7 mouse cellular contexts compared by ENCODE assay signal in the genomic region with DNA sequence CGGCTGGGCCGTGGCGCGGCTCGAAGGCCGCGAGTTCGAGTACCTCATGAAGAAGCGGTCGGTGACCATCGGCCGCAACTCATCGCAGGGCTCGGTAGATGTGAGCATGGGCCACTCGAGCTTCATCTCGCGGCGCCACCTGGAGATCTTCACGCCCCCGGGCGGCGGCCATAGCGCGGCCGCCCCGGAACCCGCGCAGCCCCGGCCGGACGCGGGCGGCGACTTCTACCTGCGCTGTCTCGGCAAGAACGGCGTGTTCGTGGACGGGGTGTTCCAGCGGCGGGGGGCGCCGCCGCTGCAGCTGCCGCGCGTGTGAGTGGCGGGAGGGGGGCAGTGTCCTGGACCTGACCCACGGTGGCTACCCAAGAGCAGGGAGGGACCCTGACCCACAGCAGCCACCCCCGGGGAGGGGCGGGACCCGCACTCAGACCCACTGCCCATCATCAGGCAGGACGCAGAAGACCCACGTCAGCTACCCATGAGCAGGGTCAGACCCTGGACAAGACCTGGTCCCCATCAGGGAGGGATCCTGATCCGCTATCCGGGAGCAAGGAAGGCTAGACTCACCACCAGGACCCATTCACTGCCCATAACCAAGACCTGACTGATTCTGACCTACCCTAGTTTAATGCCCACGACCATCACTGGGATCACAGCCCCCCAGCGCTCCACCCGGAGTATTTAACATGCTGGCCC. TPM values are rescaled to one million over a fixed set of nuclear protein-coding genes. Genes with fewer than 3 reads are reported as not detected.
A peak's percentile ranks its signal among the peaks of the same experiment; 100 is the strongest.
DNase-seq lines count a peak whose midpoint lies in the region; ATAC-seq and TF ChIP-seq lines count a peak whose summit lies in the region.

No protein-coding gene starts in this region.

- peak; percentile 10 for ATAC-seq in Patski
- 0 out of 2 replicates have a peak, but pooled peaks have one; percentile 11 for ATAC-seq in hindbrain, embryonic 16.5 days
- peak; percentile 18 for ATAC-seq in midbrain, embryonic 14.5 days (ENCODE audit: low FRiP score, low TSS enrichment)

- TF ChIP-seq CTCF in Patski (IDR thresholded peaks at IDR 0.05), result no peak

- CTCF ChIA-PET in Patski (lab: Charles Lee), result no interaction called here

- H3K4me3 ChIP-seq in hindbrain, embryonic 16.5 days (ENCODE audit: low read length), result peak overlapping the region; percentile 89
- peak overlapping the region; percentile 95 for H3K4me3 ChIP-seq in midbrain, embryonic 14.5 days (replicated peaks; ENCODE audit: low read depth, low read length)

- H3K4me2 ChIP-seq in hindbrain, embryonic 16.5 days (ENCODE audit: low read length), result peak overlapping the region; percentile 91
- H3K4me2 ChIP-seq in midbrain, embryonic 14.5 days (ENCODE audit: low read length), result peak overlapping the region; percentile 94

- peaks cover 18% of the 10 kb centered on the region for H3K4me1 ChIP-seq in hindbrain, embryonic 16.5 days (ENCODE audit: control insufficient read depth, insufficient read depth, low read depth, low read length)
- peaks cover 26% of the 10 kb centered on the region for H3K4me1 ChIP-seq in midbrain, embryonic 14.5 days (ENCODE audit: control insufficient read depth, insufficient read depth, low read length)

- DNase-seq in Patski (ENCODE audit: low read depth, low spot score) (no peak), liver (peak; percentile 46)
- DNase-seq in cerebellum, adult 9-10 months, result peak; percentile 51
- peak; percentile 17 for DNase-seq in forelimb bud, embryonic 11.5 days (ENCODE audit: low read depth, low spot score)
- peak; percentile 51 for DNase-seq in midbrain, embryonic 14.5 days
- peak; percentile 8 to 32 for DNase-seq in spleen, postnatal 36 days (ENCODE audit: low spot score in 2 of 2)

- POLR2A ChIA-PET in Patski (lab: Charles Lee), result interaction anchor here (0.6 to 1.4 kb wide), 4 partner anchors 8 to 228 kb away, joined by 3 to 4 read pairs (median 3); no protein-coding TSS in a partner anchor

- in situ Hi-C loops in Patski (cut with MboI; ENCODE audit: low pct_unique_long_range_greater_than_20kb), result no loop called here

- no peaks in the 10 kb centered on the region for H3K9me3 ChIP-seq in hindbrain, embryonic 16.5 days (ENCODE audit: control insufficient read depth, low read length)
- H3K9me3 ChIP-seq in midbrain, embryonic 14.5 days (ENCODE audit: control insufficient read depth, low read length), result no peaks in the 10 kb centered on the region

- under 1% methylated on average over 56 of the region's 60 CpGs for WGBS in hindbrain, embryonic 16.5 days
- under 1% methylated on average over 51 of the region's 60 CpGs for WGBS in midbrain, embryonic 14.5 days

- peak overlapping the region; percentile 86 for H3K27ac ChIP-seq in hindbrain, embryonic 16.5 days (ENCODE audit: low read depth, low read length)
- peak overlapping the region; percentile 95 for H3K27ac ChIP-seq in midbrain, embryonic 14.5 days (replicated peaks; ENCODE audit: low read depth, low read length)

- peak overlapping the region; percentile 98 for H3K9ac ChIP-seq in hindbrain, embryonic 16.5 days (ENCODE audit: low read depth, low read length)
- peak overlapping the region; percentile 94 for H3K9ac ChIP-seq in midbrain, embryonic 14.5 days (replicated peaks; ENCODE audit: low read length)

- peaks cover 5% of the 10 kb centered on the region; the same call in 1 of the 2 replicates for H3K36me3 ChIP-seq in hindbrain, embryonic 16.5 days (ENCODE audit: control insufficient read depth, insufficient read depth, low read length)
- H3K36me3 ChIP-seq in midbrain, embryonic 14.5 days (ENCODE audit: control insufficient read depth, insufficient read depth, low read length), result peaks cover 36% of the 10 kb centered on the region

- no peaks in the 10 kb centered on the region for H3K27me3 ChIP-seq in Patski
- no peaks in the 10 kb centered on the region for H3K27me3 ChIP-seq in hindbrain, embryonic 16.5 days (replicated peaks; ENCODE audit: control insufficient read depth, insufficient read depth, low read length)
- H3K27me3 ChIP-seq in midbrain, embryonic 14.5 days (ENCODE audit: control insufficient read depth, insufficient read depth, low read length), result no peaks in the 10 kb centered on the region

RNA-seq across cellular contexts. Expression of a gene that starts 0.6 kb away (rescaled TPM):
- polyA plus RNA-seq in Patski (2021), result 50.5 TPM
- 11.6 and 12.5 TPM in 2 replicates for polyA plus RNA-seq in hindbrain, embryonic 16.5 days (2015; fragmentation: Nextera tagmentation; extraction: Ambion mirVana)
- 16.6 and 20.3 TPM in 2 replicates for polyA plus RNA-seq in midbrain, embryonic 14.5 days (2014; fragmentation: Nextera tagmentation; extraction: Ambion mirVana)

RNA-seq across cellular contexts. Expression of a gene that starts 23.3 kb away (rescaled TPM):
- 26.3 TPM for polyA plus RNA-seq in Patski (2021)
- 85.9 and 89.8 TPM in 2 replicates for polyA plus RNA-seq in hindbrain, embryonic 16.5 days (2015; fragmentation: Nextera tagmentation; extraction: Ambion mirVana)
- polyA plus RNA-seq in midbrain, embryonic 14.5 days (2014; fragmentation: Nextera tagmentation; extraction: Ambion mirVana), result 65.7 and 103 TPM in 2 replicates

RNA-seq across cellular contexts. Expression of a gene that starts 31.2 kb away (rescaled TPM):
- polyA plus RNA-seq in Patski (2021), result 33.3 TPM
- 36.8 and 41.0 TPM in 2 replicates for polyA plus RNA-seq in hindbrain, embryonic 16.5 days (2015; fragmentation: Nextera tagmentation; extraction: Ambion mirVana)
- 37.3 and 46.1 TPM in 2 replicates for polyA plus RNA-seq in midbrain, embryonic 14.5 days (2014; fragmentation: Nextera tagmentation; extraction: Ambion mirVana)

RNA-seq across cellular contexts. Expression of a gene that starts 55.8 kb away (rescaled TPM):
- polyA plus RNA-seq in Patski (2021), result 15.2 TPM
- polyA plus RNA-seq in hindbrain, embryonic 16.5 days (2015; fragmentation: Nextera tagmentation; extraction: Ambion mirVana), result 32.7 and 33.3 TPM in 2 replicates
- 24.7 and 27.1 TPM in 2 replicates for polyA plus RNA-seq in midbrain, embryonic 14.5 days (2014; fragmentation: Nextera tagmentation; extraction: Ambion mirVana)

RNA-seq across cellular contexts. Expression of a gene that starts 56.1 kb away (rescaled TPM):
- polyA plus RNA-seq in Patski (2021), result 16.5 TPM
- 31.4 and 37.9 TPM in 2 replicates for polyA plus RNA-seq in hindbrain, embryonic 16.5 days (2015; fragmentation: Nextera tagmentation; extraction: Ambion mirVana)
- polyA plus RNA-seq in midbrain, embryonic 14.5 days (2014; fragmentation: Nextera tagmentation; extraction: Ambion mirVana), result 24.5 and 31.5 TPM in 2 replicates
